Mouse (Mus musculus) thymus, postnatal 4 days (tissue): ENCODE data around the gene Whrn.

ENCODE experiments used
- DNase-seq: peaks from one replicate; pipeline ENCODE4 v3.0.0; 2021

The Whrn gene

GRCm38 (mm10) chr4:63404205-63404604, 91.6 kb downstream of the Whrn start:
- DNase-seq = peak; percentile 70

GRCm38 (mm10) chr4:63403040-63403959, 92.5 kb downstream of the Whrn start, which contains the start of gene Akna:
Gene Akna (minus strand): TSS chr4:63403354.
- DNase-seq = peak; percentile 87

GRCm38 (mm10) chr4:63402558-63402957, 93.2 kb downstream of the Whrn start:
- DNase-seq = peak; percentile 45

GRCm38 (mm10) chr4:63402056-63402455, 93.7 kb downstream of the Whrn start:
- peak; percentile 55 for DNase-seq

GRCm38 (mm10) chr4:63401620-63402019, 94.2 kb downstream of the Whrn start:
- DNase-seq = peak; percentile 25

- DNase-seq = peak; percentile 67
Observed at GRCm38 (mm10) chr4:63400541-63401306, 95.1 kb downstream of the Whrn start.

GRCm38 (mm10) chr4:63399691-63400270, 96.0 kb downstream of the Whrn start:
- DNase-seq = peak; percentile 43

- DNase-seq = peak; percentile 61
Observed at GRCm38 (mm10) chr4:63398854-63399609, 96.8 kb downstream of the Whrn start.

GRCm38 (mm10) chr4:63397981-63398537, 97.7 kb downstream of the Whrn start:
- no peak for DNase-seq

- DNase-seq = peak; percentile 68
Observed at GRCm38 (mm10) chr4:63391322-63391721, 104.5 kb downstream of the Whrn start.

GRCm38 (mm10) chr4:63389887-63390528, 105.8 kb downstream of the Whrn start:
- peak; percentile 27 for DNase-seq

GRCm38 (mm10) chr4:63389121-63389886, 106.5 kb downstream of the Whrn start:
- peak; percentile 60 for DNase-seq

GRCm38 (mm10) chr4:63388029-63388428, 107.8 kb downstream of the Whrn start:
- no peak for DNase-seq

- peak; percentile 75 for DNase-seq
Observed at GRCm38 (mm10) chr4:63385784-63386183, 110.0 kb downstream of the Whrn start.

- DNase-seq = peak; percentile 47
Observed at GRCm38 (mm10) chr4:63385253-63385652, 110.5 kb downstream of the Whrn start.

GRCm38 (mm10) chr4:63384262-63384661, 111.5 kb downstream of the Whrn start:
- no peak for DNase-seq

- DNase-seq = no peak
Observed at GRCm38 (mm10) chr4:63383474-63383873, 112.3 kb downstream of the Whrn start.

- no peak for DNase-seq
Observed at GRCm38 (mm10) chr4:63382676-63383369, 113.0 kb downstream of the Whrn start.

- peak; percentile 45 for DNase-seq
Observed at GRCm38 (mm10) chr4:63377483-63377882, 118.3 kb downstream of the Whrn start.

- no peak for DNase-seq
Observed at GRCm38 (mm10) chr4:63375367-63375766, 120.4 kb downstream of the Whrn start.
